Mouse (Mus musculus) Muller cell, postnatal 12 days (primary cell): ENCODE measurements around the gene 9930111J21Rik2.
"Not testable (repeated sequence)": the region's sequence is repeated elsewhere in the genome, so short reads cannot be mapped to it uniquely, and the experiment has no call there.

Experiments
- DNase-seq: peaks from one replicate; pipeline ENCODE4 v3.0.0-alpha.2; 2015; ENCODE audit errors: inconsistent ontology term

9930111J21Rik2 gene

DNA sequence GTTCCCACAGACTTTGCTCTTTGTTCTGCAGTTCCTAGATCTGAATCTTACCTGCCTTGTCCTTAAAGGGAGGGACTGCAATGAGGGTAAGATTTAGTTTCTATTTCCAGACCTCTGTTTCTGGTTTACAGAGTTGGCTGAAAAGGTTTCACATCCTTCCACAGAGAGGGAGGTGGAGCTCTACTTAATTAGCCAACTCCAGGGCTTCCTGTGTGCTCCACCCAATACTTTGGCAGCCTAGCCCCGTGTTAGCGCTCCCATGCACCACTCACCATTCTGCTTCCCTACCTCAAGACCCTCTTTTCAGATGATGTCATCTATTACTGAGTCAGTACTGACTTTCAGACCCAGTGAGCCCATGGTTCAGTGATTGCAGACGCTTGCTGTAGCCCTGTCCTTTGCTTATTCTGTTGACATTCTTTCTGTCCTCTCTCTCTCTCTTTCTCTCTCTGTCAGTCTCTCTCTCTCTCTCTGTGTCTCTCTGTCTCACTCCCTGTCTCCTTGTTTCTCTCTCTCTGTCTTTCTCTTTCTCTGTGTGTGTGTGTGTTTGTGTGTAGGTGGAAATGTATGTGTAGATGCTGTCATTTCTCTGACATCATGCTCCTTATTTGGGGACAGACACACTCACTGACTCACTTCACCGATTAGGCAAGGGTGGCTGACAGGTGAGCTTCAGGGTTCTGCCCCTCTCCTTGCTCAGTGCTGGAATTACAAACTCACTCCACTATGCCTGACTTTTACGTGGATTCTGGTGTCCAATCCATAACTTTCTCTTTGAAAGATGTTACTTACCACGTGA, at the start of gene 9930111J21Rik2:
Gene 9930111J21Rik2, minus strand, starts transcription at position 150 of the 799 bp plus-strand sequence.
- not testable (repeated sequence) for DNase-seq

DNA sequence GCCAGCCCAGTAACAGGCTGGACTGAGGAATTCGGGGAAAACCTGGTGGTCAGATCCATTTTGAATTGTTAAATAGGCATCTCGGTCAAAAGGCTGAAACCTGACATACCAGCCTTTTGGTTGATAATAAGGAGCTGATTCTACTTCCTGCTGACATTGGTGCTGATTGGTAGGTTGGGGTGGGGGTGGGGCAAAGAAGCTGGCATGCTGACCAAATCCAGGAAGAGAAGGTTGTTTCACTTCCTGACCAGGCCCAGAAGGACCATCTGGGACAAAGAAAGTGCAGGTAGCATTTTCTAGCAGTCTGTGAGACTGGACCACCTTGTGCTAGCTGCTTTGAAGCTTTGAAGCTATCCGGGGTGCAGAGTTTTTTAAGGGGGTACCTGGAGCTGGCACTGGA, 49.4 kb upstream of the 9930111J21Rik2 start:
- DNase-seq, result no peak

DNA sequence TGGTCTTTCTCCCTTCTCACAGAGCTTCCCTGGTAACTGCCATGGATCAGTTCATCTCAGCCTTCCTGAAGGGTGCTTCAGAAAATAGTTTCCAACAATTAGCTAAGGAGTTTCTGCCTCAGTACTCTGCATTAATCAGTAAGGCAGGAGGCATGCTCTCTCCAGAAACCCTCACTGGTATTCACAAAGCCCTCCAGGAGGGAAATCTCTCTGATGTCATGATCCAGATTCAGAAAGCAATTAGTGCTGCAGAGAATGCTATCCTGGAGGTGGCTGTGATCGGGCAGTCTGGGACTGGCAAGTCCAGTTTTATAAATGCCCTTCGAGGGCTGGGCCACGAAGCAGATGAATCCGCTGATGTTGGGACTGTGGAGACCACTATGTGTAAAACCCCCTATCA, 44.3 kb upstream of the 9930111J21Rik2 start:
- peak; percentile 86 for DNase-seq

DNA sequence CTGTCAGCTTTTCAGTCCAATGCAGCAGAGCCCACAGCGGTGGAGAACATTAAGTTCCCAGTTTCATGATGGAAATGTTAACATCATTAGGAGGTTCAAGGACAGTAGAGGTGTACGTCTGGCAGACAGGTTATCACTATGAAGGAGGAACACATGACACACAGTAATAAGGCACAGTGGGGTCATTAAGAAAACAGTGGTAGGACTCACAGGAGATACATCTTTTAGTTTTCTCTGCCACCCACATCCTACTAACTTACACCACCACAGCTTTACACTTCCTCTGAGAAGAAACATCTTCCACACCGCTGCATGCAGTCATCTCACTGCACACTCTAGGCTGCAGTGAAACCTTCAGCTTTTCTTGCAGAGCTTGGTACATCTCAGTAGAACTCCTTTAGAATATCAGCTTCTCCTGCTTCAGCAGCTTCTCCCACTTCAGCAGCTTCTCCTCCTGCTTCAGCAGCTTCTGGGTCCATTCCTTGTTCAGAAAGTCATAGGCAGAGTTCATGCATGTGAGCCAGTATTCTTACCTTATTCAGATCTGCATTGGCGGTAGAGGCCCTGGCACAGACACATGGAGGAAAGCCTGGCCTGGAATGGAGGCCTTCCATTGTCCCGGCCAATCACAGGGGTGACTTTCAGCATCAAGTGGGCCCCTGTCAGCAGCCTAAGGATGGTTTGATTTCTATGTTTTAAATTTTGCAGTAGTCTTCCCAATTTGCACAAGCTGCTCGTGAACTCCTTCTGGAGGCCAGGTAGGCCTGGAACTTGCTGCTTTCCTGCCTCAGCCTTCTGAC, 43.0 kb upstream of the 9930111J21Rik2 start:
- DNase-seq, result no peak

DNA sequence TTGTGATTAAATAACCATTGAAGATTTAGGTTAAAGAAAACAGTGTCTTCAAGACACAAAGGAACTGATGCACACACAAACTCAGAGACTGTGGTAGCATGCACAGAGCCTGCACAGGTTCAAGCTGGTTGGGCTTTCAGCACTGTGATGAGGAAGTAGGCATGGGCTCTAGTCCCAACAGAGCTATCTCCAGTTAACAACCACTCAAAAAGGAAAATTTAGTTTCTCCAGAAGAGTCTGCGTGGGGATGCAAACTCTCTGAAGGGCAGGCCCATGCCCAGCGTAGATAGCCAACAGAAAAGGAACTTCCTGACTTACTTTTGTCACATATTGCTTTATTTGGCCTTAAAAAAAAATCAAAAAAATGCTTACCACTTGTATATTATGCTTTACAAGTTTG, 41.7 kb upstream of the 9930111J21Rik2 start:
- DNase-seq, result no peak

DNA sequence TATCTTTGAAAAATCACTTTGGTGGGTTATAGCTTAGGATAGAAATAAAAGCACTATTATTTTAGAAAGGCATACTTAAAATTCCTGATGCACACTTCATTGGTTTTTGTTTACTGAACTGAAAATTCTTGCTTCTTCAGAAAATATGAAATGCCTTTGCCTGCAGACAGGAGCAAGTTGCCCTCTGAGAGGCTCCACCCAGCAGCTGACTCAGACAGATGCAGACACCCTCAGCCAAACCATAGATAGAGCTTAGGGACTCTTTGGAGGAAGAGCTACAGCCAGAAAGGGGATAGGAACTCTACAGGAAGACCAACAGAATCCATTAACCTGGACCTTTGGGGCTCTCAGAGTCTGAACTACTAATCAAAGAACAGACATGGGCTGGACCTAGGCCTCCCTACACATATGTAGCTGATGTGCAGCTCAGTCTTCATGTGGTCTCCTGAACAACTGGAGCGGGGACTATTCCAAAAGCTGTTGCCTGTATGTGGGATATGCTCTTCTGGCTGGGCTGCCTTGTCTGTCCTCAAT, 41.1 kb upstream of the 9930111J21Rik2 start:
- peak; percentile 67 for DNase-seq

DNA sequence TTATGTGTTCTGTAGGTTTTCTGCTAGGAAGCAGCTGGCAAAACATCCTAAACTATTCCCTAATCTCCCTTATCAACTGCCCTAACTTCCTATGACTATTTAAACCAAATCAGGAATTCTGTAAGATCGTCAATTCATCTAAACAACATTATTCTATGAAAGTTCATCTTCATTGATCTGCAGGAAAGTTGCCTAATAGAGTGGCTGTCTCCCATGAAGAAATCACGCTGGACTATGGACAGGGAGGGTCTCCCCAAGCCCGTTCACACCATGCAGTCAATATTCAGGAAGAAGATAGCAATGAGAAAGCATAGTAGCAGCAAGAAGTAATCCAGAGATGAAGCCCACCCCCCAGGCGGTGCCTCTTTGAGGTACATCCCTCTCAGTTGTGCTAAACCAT, 40.1 kb upstream of the 9930111J21Rik2 start:
- DNase-seq, result no peak

DNA sequence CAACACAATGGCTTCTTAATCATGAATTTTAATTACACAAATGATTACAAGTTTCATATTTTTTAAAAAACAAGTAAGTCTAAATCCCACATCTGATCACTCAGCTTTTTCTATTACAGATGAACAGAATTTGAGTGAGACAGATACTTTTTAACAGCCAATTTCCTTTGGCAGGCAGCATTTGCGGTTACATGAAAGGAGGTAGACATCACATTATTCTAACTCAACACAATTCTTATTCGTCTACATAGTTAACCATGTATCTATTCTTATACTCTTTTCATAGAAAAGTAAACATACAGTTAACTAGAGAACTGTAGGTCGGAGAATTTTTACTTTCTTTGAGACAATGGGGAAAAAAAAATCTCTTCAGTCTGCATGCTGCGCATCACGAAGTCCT, 39.5 kb upstream of the 9930111J21Rik2 start:
- DNase-seq, result no peak

DNA sequence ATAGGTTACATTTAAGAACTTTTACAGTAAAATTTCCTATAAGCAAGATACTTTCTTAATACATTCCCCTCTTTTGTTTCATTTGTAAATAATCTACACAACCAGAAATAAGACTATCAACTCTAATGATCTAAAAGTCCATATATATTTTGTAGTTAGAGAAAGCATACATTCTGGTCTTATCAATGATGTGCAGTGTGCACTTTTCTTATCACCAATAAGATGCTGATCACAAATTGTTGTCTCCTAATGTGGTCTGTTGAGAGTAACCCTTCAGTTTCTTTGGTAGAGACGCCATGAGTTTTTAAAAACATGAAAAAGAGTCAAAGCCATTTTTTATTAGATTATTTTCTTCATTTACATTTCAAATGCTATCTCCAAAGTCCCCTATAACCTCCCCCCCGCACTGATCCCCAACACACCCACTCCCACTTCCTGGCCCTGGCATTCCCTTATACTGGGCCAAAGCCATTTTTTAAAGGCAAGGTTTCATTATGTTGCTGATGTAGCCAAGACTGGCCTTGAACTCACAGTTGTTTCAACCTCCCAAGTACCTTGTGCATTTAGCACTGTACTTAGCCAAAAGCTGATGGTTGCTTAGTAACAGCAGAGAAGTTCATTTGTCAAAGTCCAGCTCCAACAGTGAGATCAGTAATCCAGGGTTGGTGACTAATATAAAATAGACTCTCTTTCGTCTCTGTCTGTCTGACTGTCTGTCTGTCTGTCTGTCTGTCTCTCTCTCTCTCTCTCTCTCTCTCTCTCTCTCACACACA, 38.9 kb upstream of the 9930111J21Rik2 start:
- peak; percentile 15 for DNase-seq

DNA sequence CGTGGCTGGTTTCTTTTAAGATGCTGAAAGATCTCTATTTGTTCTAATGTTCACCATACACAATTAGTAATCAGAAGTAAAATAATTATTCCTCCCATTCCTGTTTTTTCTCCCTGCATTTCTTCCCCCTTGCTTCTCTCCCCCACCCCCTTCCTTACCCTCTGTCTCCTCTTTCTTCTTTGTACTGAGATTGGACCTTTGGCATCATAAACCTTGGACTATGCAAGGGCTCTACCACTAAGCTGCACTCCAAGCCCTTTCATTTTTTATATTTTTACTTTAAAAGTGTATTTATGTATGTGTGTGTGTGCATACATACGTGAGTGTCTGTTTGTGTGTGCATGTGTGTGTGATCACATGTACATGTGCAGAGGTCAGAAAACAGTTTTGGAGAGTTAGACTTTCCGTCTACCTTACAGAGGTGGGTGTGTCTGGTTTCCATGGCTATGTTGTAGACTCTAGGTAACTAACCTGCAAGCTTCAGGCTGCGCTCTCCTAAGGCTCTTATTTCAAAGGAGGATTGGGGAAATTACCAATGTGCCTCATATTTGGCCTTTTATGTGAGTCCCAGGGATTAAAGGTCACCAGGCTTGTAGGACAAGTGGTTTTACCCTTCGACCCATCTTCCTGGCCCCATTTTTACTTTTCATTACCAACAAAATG, 38.1 kb upstream of the 9930111J21Rik2 start:
- no peak for DNase-seq

DNA sequence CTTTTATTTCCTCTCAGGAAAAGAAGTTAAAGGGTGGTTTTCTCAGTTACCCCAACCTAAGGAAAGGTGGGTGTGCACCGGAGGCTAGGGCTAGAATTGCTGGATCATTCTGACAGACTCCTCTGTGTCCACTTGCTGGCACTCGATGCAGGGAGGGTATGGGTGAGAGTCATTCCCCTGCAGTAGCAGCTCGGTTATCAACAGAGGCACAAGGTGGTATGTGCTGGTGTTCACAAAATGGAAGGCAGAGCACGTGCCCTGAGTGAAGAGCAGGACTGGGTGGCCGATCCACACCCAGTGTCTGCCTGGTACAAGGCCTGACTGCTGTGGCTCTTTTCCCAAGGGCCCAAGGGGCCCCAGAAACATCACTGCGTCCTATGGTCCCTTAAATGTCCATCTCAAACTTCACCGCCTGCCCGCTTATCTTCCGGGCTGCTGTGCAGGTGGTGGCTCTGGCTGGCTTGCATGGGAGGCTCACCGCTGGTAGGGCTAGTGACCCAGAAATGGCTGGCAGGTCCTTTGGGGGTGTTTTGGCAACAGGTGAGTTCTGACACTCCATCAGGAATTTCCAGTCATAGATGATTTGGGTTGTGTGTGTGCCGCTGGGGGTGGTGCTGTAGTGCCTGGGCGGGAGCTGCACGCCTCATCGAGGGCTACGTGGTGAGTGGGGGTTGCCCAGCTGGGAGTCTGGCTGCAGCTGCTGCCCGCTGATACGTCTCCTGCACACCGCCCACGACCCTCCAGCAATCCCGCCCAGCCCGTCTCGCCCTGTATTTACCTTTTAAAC, 37.0 kb upstream of the 9930111J21Rik2 start:
- no peak for DNase-seq

DNA sequence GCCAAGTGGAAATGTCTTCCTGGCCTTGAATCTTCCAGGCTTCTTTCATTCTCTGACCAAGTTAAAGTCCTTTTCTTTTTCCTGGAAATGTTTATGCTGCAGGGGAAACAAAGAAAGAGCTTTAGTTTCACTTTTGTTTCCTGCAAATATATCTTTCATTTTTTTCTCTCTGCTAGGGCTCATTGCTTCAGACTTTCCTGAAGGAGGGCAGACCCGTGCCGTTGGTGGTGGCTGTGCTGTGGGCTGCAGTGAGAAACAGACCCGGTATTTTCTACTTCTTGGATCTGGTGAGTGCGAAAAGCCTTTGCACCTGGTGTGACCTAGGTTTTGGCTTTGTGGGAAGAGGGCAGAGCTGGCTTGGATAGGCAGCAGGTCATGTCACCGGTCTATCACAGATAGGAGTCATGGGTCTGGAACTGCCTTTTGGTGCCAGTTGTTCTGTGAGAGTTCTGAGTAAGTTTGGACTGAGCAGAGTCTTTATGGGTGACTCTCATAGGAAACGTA, 35.9 kb upstream of the 9930111J21Rik2 start:
- DNase-seq, result peak; percentile 24

DNA sequence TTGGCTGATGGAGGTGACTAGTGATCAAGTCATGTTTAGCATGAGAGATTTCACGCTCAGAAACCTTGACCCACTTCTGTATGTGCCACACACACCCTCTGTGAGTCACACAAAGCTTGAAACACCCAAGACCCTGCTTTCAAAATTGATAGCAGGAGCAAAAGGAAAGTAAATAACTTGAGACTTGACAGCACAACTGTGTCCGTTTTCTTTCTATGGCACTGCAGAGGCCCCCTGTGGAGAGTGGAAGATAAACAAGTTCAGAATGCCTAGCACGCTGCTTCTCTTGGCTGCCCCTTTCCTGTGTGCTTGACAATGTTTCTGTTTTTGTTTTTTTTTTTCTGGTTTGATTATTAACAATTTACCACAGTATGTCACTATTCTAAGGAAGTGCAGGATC, 33.8 kb upstream of the 9930111J21Rik2 start:
- peak; percentile 50 for DNase-seq

DNA sequence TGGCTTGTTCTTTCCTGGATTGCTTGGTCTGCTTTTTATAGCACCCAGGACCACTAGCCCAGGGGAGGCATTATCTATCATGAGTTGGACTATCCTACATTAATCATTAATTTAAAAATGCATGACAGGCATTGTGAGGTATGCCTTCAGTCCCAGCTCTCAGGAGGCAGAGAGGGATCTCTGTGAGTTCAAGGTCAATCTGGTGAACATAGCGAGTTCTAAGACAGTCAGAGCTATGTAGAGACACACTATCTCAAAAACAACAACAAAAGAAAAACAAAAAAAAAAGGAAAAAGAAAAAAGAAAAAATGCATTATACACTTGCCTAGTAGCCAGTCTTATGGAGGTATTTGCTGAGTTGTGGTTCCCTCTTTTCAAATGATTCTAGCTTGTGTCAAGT, 33.3 kb upstream of the 9930111J21Rik2 start:
- no peak for DNase-seq

DNA sequence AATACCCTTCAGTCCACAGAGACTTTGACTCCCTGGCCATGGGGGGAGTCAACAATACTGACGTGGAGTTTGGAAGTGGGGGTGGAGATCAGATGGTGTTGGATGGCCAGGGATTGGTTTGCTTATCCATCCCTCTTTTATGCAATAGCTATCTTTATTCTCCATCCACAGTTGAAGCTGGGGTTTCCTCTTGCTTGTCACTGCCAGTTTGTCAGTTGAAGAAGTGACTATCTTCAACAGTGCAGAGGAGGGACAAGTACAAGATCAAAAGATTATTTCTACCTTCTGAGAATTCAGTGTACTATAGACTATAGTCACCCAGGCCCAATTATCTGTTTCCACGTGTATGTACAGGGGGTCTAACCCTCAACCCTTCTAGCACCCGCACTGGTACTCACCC, 32.8 kb upstream of the 9930111J21Rik2 start:
- DNase-seq, result no peak

DNA sequence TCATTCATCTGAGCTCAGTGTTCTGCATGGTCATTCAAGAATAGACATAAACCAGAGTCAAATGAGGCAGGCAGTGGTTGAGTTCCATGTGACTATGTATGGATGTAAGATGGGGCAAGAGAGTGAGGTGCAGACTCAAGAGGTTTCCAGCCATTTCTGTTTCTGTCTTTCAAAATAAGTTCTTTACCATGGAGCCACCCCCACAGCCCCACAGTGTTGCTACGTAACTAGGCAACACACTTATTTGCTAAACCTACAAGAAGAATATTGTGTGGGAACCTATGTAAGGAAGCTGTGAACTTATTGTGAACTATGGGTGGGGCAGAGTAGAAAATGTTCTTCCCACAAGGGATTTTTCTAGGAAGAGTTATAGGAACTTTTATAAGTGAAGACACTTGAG, 32.1 kb upstream of the 9930111J21Rik2 start:
- DNase-seq, result no peak

DNA sequence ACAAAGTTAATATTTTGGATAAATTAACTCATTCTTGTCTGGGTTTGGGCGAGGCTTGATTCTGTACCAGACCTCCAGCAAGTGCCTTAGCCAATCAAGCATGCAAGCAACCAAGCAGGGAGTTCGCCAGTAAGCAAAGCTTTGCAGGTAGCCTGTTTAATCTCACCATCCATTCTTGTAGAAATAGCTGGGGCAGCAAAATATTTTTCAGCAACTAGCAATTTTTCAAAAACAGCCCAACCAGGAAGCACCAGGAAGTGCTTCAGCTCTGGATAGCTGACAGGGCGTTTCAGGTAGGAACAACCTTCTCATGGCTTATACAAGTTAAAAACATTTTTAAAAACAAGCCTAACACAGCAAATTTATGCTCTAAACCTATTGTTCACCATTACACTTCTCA, 30.8 kb upstream of the 9930111J21Rik2 start:
- no peak for DNase-seq

DNA sequence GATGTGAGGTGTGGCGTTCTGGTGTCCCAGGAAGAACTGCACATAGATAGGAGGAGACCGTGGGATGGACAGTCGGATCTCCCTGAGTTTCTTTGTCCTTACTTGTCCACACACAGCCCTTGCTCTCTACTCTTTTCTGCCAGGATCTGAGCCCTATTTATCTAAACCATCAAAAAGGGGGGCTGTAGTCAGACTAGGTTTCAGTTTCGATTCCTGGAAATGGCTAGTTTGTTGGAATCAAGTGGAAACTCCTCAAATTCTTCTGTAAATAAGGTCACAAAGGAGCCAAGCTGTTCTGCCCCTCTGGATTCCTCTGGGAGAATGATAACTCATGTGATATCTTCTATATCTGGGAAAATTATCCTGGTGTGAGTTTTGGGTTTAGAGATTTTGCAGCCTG, 30.3 kb upstream of the 9930111J21Rik2 start:
- DNase-seq, result peak; percentile 21

DNA sequence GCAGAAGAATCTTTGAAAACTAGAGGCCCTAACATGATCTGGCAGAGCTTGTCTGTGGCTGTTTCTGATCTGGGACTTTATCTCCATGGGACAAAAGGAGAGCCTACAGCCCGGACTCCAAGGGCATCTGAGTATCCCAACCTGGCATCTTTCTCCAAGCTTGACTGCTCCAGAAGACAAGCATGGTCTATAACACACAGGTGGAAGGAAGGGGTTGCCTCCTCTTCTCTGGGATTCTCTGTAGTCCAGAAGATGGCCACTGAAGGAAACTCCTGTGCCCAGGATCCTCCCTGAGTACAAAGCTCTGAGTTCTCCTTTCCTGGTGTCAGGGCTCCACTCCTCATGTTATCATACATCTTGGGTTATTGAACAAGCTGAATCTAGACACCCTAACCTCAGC, 29.6 kb upstream of the 9930111J21Rik2 start:
- DNase-seq, result no peak

DNA sequence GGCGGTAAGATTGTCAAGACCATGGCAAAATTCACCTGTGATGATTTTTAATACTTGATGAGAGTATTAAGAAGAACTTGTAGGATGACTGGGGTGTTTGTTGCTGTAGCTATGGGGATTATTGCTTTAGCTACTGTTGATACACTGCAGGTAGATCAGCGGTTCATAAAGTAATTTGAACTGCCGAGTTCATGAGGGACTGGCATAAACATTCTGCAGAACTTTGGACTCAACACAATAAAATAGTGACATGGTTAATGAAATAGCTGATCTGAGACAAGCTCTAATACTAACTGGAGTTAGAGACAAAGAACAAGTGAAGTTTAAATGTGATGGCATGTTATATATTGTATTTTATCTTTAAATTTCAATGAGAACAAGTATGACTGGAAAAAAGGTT, 27.7 kb upstream of the 9930111J21Rik2 start:
- no peak for DNase-seq
